ENCODE assay signal across 8 mouse cellular contexts in the genomic region with DNA sequence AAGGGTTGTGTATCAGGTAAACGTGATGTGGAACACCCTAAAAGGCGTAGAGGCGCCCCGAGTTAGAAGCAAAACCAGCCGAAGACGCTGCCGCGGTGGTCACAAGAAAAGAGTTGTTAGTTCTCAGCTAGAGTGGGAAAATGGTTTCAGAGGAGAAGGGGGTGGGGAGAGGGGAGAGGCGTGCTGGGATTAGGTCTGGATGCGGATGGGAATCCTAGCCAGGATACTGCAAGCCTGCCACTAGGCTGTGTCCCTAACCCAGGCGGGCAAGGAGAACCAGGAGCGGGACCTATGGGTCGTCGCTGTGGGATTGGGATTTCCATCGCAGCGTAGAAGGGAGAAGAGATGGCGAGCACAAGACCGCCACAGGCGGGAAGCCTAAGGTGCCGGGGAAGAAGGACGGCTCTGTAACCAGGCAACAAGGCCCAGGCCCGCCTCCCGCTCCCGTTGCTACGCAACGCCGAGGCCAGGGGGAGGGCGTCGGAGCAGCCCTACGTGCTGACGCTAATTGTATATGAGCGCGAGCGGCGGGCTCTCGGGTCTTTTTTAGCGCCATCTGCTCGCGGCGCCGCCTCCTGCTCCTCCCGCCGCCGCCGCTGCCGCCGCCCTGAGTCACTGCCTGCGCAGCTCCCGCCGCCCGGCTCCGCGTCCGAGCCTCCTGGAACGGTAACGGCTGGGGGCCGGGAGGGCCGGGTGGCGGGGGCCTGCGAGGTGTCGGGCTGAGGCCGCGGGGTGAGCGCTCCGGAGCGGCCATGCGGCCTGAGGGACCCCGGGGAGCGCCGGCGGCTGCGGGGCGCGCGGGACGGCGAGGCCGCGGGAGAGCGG. TPM values are rescaled to one million over a fixed set of nuclear protein-coding genes. Genes with fewer than 3 reads are reported as not detected.
DNase-seq lines count a peak whose midpoint lies in the region; ATAC-seq and TF ChIP-seq lines count a peak whose summit lies in the region.

Gene Nap1l1, plus strand, starts transcription at position 538 of the 825 bp plus-strand sequence.

- peak; percentile 97 to 98 for DNase-seq in heart, postnatal 10 days
- peak; percentile 82 for DNase-seq in large intestine, adult 2 months (ENCODE audit: low read depth, low spot score)
- peak; percentile 97 for DNase-seq in liver, postnatal 0 days
- peak; percentile 97 for DNase-seq in testis, postnatal 10 days (ENCODE audit: low spot score)

- H3K4me2 ChIP-seq in forebrain, embryonic 13.5 days, result peak within 1 kb of the TSS; percentile 71
- H3K4me2 ChIP-seq in liver, postnatal 0 days (ENCODE audit: low read depth, low read length), result peak within 1 kb of the TSS; percentile 95
- H3K4me2 ChIP-seq in neural tube, embryonic 14.5 days (ENCODE audit: low read depth, low read length), result peak within 1 kb of the TSS; percentile 85

- no peak for TF ChIP-seq CTCF in ES-Bruce4 (IDR thresholded peaks at IDR 0.05; ENCODE audit: low read depth, low read length)
- no peak; the same call in 1 of the 2 replicates for TF ChIP-seq CTCF in liver, postnatal 0 days (IDR thresholded peaks at IDR 0.05; ENCODE audit: low read depth)

- under 1% methylated on average over 70 of the region's 80 CpGs for WGBS in forebrain, embryonic 13.5 days
- whole genome bisulfite sequencing in large intestine, adult 2 months, result 3% methylated on average over 80 of the region's 80 CpGs
- WGBS in liver, postnatal 0 days (ENCODE audit: insufficient replicate concordance), result 3% methylated on average over 67 of the region's 80 CpGs
- WGBS in neural tube, embryonic 14.5 days, result under 1% methylated on average over 65 of the region's 80 CpGs

- peak within 1 kb of the TSS; percentile 98 for H3K9ac ChIP-seq in ES-Bruce4 (ENCODE audit: low read depth, poor library complexity, severe bottlenecking)
- H3K9ac ChIP-seq in forebrain, embryonic 13.5 days, result peak within 1 kb of the TSS; percentile 99
- H3K9ac ChIP-seq in liver, postnatal 0 days (replicated peaks), result peak within 1 kb of the TSS; percentile 94
- peak within 1 kb of the TSS; percentile 97 for H3K9ac ChIP-seq in neural tube, embryonic 14.5 days (replicated peaks; ENCODE audit: low read depth, low read length)

- H3K36me3 ChIP-seq in ES-Bruce4 (ENCODE audit: control insufficient read depth, insufficient read depth, low read length, poor library complexity, severe bottlenecking), result peaks cover 9% of the 10 kb centered on the region
- H3K36me3 ChIP-seq in forebrain, embryonic 13.5 days (ENCODE audit: poor library complexity, severe bottlenecking), result no peaks in the 10 kb centered on the region
- no peaks in the 10 kb centered on the region for H3K36me3 ChIP-seq in liver, postnatal 0 days (replicated peaks; ENCODE audit: insufficient read depth, low read length)
- H3K36me3 ChIP-seq in neural tube, embryonic 14.5 days (ENCODE audit: control insufficient read depth, insufficient read depth, low read length), result no peaks in the 10 kb centered on the region

- H3K4me1 ChIP-seq in ES-Bruce4 (ENCODE audit: control insufficient read depth, insufficient read depth, low read length), result peaks cover 2% of the 10 kb centered on the region
- peaks cover 42% of the 10 kb centered on the region for H3K4me1 ChIP-seq in forebrain, embryonic 13.5 days
- peaks cover 29% of the 10 kb centered on the region for H3K4me1 ChIP-seq in liver, postnatal 0 days (ENCODE audit: insufficient read depth)
- H3K4me1 ChIP-seq in neural tube, embryonic 14.5 days (ENCODE audit: control insufficient read depth, insufficient read depth, low read length), result peaks cover 12% of the 10 kb centered on the region

- H3K27ac ChIP-seq in ES-Bruce4 (ENCODE audit: insufficient read depth, low read length), result peak within 1 kb of the TSS; percentile 45
- H3K27ac ChIP-seq in forebrain, embryonic 13.5 days, result peak within 1 kb of the TSS; percentile 99
- peak within 1 kb of the TSS; percentile 90 for H3K27ac ChIP-seq in liver, postnatal 0 days (ENCODE audit: low read depth)
- peak within 1 kb of the TSS; percentile 98 for H3K27ac ChIP-seq in neural tube, embryonic 14.5 days (ENCODE audit: low read depth, low read length)

- H3K4me3 ChIP-seq in ES-Bruce4 (ENCODE audit: low read depth, low read length), result peak within 1 kb of the TSS; percentile 90
- H3K4me3 ChIP-seq in forebrain, embryonic 13.5 days, result peak within 1 kb of the TSS; percentile 95
- peak within 1 kb of the TSS; percentile 96 for H3K4me3 ChIP-seq in liver, postnatal 0 days (ENCODE audit: low read depth, low read length)
- peak within 1 kb of the TSS; percentile 91 for H3K4me3 ChIP-seq in neural tube, embryonic 14.5 days (ENCODE audit: low read depth, low read length)

- no peak for TF ChIP-seq POLR2A in ES-Bruce4 (IDR thresholded peaks at IDR 0.05; ENCODE audit: insufficient read depth, low read length)

- peak; percentile 96 for ATAC-seq in cerebellum, adult (ENCODE audit: insufficient number of reproducible peaks, low FRiP score, low TSS enrichment)
- ATAC-seq in forebrain, embryonic 13.5 days, result peak; percentile 100
- ATAC-seq in liver, postnatal 0 days, result peak; percentile 98
- peak; percentile 100 for ATAC-seq in neural tube, embryonic 14.5 days (ENCODE audit: low read depth)

- no peak for TF ChIP-seq EP300 in ES-Bruce4 (IDR thresholded peaks at IDR 0.05; ENCODE audit: insufficient read depth, low read depth, low read length)
- TF ChIP-seq EP300 in liver, postnatal 0 days (IDR thresholded peaks at IDR 0.05; ENCODE audit: low read depth), result no peak

- no peaks in the 10 kb centered on the region for H3K9me3 ChIP-seq in ES-Bruce4 (replicated peaks; ENCODE audit: control insufficient read depth, insufficient read depth, low read length, poor library complexity, severe bottlenecking)
- H3K9me3 ChIP-seq in forebrain, embryonic 13.5 days (replicated peaks), result no peaks in the 10 kb centered on the region
- no peaks in the 10 kb centered on the region for H3K9me3 ChIP-seq in liver, postnatal 0 days (ENCODE audit: low read length)
- H3K9me3 ChIP-seq in neural tube, embryonic 14.5 days (ENCODE audit: control insufficient read depth, low read length), result no peaks in the 10 kb centered on the region

- intact Hi-C loops in heart, postnatal 10 days (cut with DNase I), result loop anchor here (2.0 to 5.0 kb wide), 2 partner anchors 174 to 246 kb away; partner anchors contain the start of gene Bbs10

- H3K27me3 ChIP-seq in ES-Bruce4 (ENCODE audit: control insufficient read depth, insufficient read depth, low read length, poor library complexity, severe bottlenecking), result no peaks in the 10 kb centered on the region
- no peaks in the 10 kb centered on the region for H3K27me3 ChIP-seq in forebrain, embryonic 13.5 days
- H3K27me3 ChIP-seq in liver, postnatal 0 days (ENCODE audit: insufficient read depth, low read length), result no peaks in the 10 kb centered on the region
- H3K27me3 ChIP-seq in neural tube, embryonic 14.5 days (ENCODE audit: control insufficient read depth, insufficient read depth, low read length), result no peaks in the 10 kb centered on the region

RNA-seq across cellular contexts. Expression of gene Nap1l1, which starts in this region (rescaled TPM):
- polyA plus RNA-seq in ES-Bruce4 (2011; ENCODE audit: insufficient read depth, insufficient read length, low read depth, missing spikeins), result 1,132 and 1,280 TPM in 2 replicates
- 313 and 318 TPM in 2 replicates for polyA plus RNA-seq in forebrain, embryonic 13.5 days (2015; fragmentation: Nextera tagmentation; extraction: Ambion mirVana)
- total RNA-seq in heart, postnatal 10 days (2021), result 10 to 100 TPM; 82.6 to 85.2 TPM
- polyA plus RNA-seq in large intestine, adult 2 months (2012; rRNA removed), result 6.7 and 7.1 TPM in 2 replicates
- 69.9 and 73.7 TPM in 2 replicates for polyA plus RNA-seq in liver, postnatal 0 days (2015; fragmentation: Nextera tagmentation; extraction: Ambion mirVana)
- 165 and 191 TPM in 2 replicates for polyA plus RNA-seq in neural tube, embryonic 14.5 days (2014; fragmentation: Nextera tagmentation; extraction: Ambion mirVana)

Comparison
In these comparisons a context has a peak if more than half of its experiments do, and no peak if none do; other contexts are left out.
1. Peak in every context shown above with its lines: DNase-seq, ATAC-seq, H3K4me3 ChIP-seq and H3K27ac ChIP-seq.
2. H3K27ac ChIP-seq: peak in every context shown above with its lines; median percentile 99 in forebrain, embryonic 13.5 days; 98 in neural tube, embryonic 14.5 days; 90 in liver, postnatal 0 days; 45 in ES-Bruce4.